Mouse (Mus musculus) kidney, adult 10 weeks (tissue): ENCODE data around the gene Dnajc30. TPM values are rescaled to one million over a fixed set of nuclear protein-coding genes. Genes with fewer than 3 reads are reported as not detected.

Source experiments
- polyA plus RNA-seq: library from polyadenylated mRNA; stranded (reverse); fragments of 350-450 nt; fragmentation: Illumina TruSeq; extraction: RNeasy Lipid Tissue Mini Kit (QIAGEN cat#74804); gene quantifications from one replicate; pipeline ENCODE4 v1.2.3, GENCODE M21; 2014; ENCODE audit warnings: low read depth, low replicate concordance

The Dnajc30 gene
- polyA plus RNA-seq, result 15.1 TPM

GRCm38 (mm10) chr5:135063629-135064381, at the start of gene Dnajc30:
TSS of gene Dnajc30 (plus strand) at chr5:135064202.

GRCm38 (mm10) chr5:135023344-135024173, 40.4 kb upstream of the Dnajc30 start, which contains the start of gene Stx1a:
TSS of gene Stx1a (plus strand) at chr5:135023482.

GRCm38 (mm10) chr5:135064909-135065446, 976 bp downstream of the Dnajc30 start, which contains the start of gene Bud23:
TSS of gene Bud23 (minus strand) at chr5:135064959.

GRCm38 (mm10) chr5:135077564-135078481, 13.8 kb downstream of the Dnajc30 start, which contains the start of gene Vps37d:
TSS of gene Vps37d (minus strand) at chr5:135078266.

GRCm38 (mm10) chr5:135089653-135090052, 25.7 kb downstream of the Dnajc30 start, which contains the start of gene Mlxipl:
TSS of gene Mlxipl (plus strand) at chr5:135089890.

Other genes starting within 250 kb of the Dnajc30 start
- gene Tmem270, start 157.5 kb upstream of the Dnajc30 start, polyA plus RNA-seq, result not detected
- gene Cldn13, start 148.7 kb upstream of the Dnajc30 start, polyA plus RNA-seq, result not detected
- gene Mettl27, start 131.8 kb upstream of the Dnajc30 start, polyA plus RNA-seq, result 13.3 TPM
- 0.57 TPM for gene Cldn4, start 117.3 kb upstream of the Dnajc30 start, polyA plus RNA-seq
- not detected for gene Cldn3, start 78.0 kb upstream of the Dnajc30 start, polyA plus RNA-seq
- gene Abhd11, start 55.0 kb upstream of the Dnajc30 start, polyA plus RNA-seq, result 4.7 TPM
- not detected for gene Stx1a, start 40.7 kb upstream of the Dnajc30 start, polyA plus RNA-seq
- 12.3 TPM for gene Bud23, start 757 bp downstream of the Dnajc30 start, polyA plus RNA-seq
- gene Vps37d, start 14.1 kb downstream of the Dnajc30 start, polyA plus RNA-seq, result not detected
- gene Mlxipl, start 25.7 kb downstream of the Dnajc30 start, polyA plus RNA-seq, result 5.9 TPM
- 3.3 TPM for gene Tbl2, start 85.5 kb downstream of the Dnajc30 start, polyA plus RNA-seq
- gene Bcl7b, start 104.1 kb downstream of the Dnajc30 start, polyA plus RNA-seq, result 12.0 TPM
- gene Baz1b, start 123.1 kb downstream of the Dnajc30 start, polyA plus RNA-seq, result 32.9 TPM
- gene Fzd9, start 187.0 kb downstream of the Dnajc30 start, polyA plus RNA-seq, result not detected